Mouse (Mus musculus) forebrain, embryonic 13.5 days (tissue): ENCODE results near the gene Serpina3f. TPM values are rescaled to one million over a fixed set of nuclear protein-coding genes. Genes with fewer than 3 reads are reported as not detected.

Source experiments
- ATAC-seq: fragments of 200-750 bp; cut with Nextera tagmentation; 2 replicates; pipeline ENCODE4 v1.8.0; 2017
- H3K27ac ChIP-seq: fragments of 300-500 bp; sonication (generic); 2 replicates; pipeline ENCODE4 v1.5.1; 2015; ENCODE audit warnings: inconsistent platforms, mild to moderate bottlenecking, moderate library complexity
- H3K27me3 ChIP-seq: fragments of 300-500 bp; sonication (generic); 2 replicates; pipeline ENCODE4 v1.6.1; 2015; ENCODE audit warnings: mild to moderate bottlenecking, inconsistent platforms
- H3K36me3 ChIP-seq: fragments of 300-500 bp; sonication (generic); 2 replicates; pipeline ENCODE4 v1.6.1; 2015; ENCODE audit warnings: mild to moderate bottlenecking, inconsistent platforms; ENCODE audit not compliant: poor library complexity, severe bottlenecking
- H3K4me1 ChIP-seq: fragments of 300-500 bp; sonication (generic); 2 replicates; pipeline ENCODE4 v1.6.1; 2015; ENCODE audit warnings: inconsistent platforms
- H3K4me2 ChIP-seq: fragments of 300-500 bp; sonication (generic); 2 replicates; pipeline ENCODE4 v1.6.1; 2015; ENCODE audit warnings: inconsistent platforms, mild to moderate bottlenecking, moderate library complexity
- H3K4me3 ChIP-seq: fragments of 300-500 bp; sonication (generic); 2 replicates; pipeline ENCODE4 v1.5.1; 2015; ENCODE audit warnings: mild to moderate bottlenecking, inconsistent platforms
- H3K9ac ChIP-seq: fragments of 300-500 bp; sonication (generic); 2 replicates; pipeline ENCODE4 v1.6.1; 2015; ENCODE audit warnings: mild to moderate bottlenecking, inconsistent platforms
- H3K9me3 ChIP-seq: fragments of 300-500 bp; sonication (generic); replicated peaks from 2 replicates; pipeline ENCODE4 v1.6.1; 2016; ENCODE audit warnings: inconsistent platforms
- WGBS: fragments of 180-500 bp; shearing (Covaris S2); methylation state at CpG from one replicate; pipeline ENCODE4 v1.1.7; 2015; 5-methylcytosine and 5-hydroxymethylcytosine counted together
- polyA plus RNA-seq: library from polyadenylated mRNA; unstranded; fragments of >200 nt; fragmentation: Nextera tagmentation; extraction: Ambion mirVana; gene quantifications from 2 replicates; pipeline ENCODE4 v1.2.1, GENCODE M21; 2015

The Serpina3f gene
- polyA plus RNA-seq, result 0.19 TPM in 1 of 2 replicates, not detected in the other

DNA sequence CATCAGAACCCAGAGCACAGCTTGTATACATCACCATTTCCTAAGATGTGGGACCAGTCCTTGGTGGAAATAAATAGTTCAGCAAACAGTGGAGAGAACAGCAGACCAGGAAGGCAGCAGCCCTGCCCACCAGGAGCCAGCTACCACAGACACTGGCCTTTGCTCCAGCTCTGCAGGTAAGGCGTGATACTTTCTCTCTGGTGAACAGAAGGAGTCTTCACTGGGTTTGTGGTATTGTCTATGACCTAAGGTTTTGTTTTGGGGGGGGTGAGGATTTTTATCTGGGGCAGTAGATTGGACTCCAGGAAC is at the start of gene Serpina3f:
Gene Serpina3f, plus strand, starts transcription at position 100 of the 309 bp plus-strand sequence.
- H3K36me3 ChIP-seq, result no peaks in the 10 kb centered on the region
- ATAC-seq, result no peak
- H3K9me3 ChIP-seq, result no peaks in the 10 kb centered on the region
- H3K4me1 ChIP-seq, result no peaks in the 10 kb centered on the region
- no peak within 1 kb of the TSS for H3K4me3 ChIP-seq
- H3K4me2 ChIP-seq, result no peak within 1 kb of the TSS
- no peak within 1 kb of the TSS for H3K9ac ChIP-seq
- no peak within 1 kb of the TSS for H3K27ac ChIP-seq
- WGBS, result 55% methylated on average over 1 of the region's 1 CpGs
- H3K27me3 ChIP-seq, result no peaks in the 10 kb centered on the region

DNA sequence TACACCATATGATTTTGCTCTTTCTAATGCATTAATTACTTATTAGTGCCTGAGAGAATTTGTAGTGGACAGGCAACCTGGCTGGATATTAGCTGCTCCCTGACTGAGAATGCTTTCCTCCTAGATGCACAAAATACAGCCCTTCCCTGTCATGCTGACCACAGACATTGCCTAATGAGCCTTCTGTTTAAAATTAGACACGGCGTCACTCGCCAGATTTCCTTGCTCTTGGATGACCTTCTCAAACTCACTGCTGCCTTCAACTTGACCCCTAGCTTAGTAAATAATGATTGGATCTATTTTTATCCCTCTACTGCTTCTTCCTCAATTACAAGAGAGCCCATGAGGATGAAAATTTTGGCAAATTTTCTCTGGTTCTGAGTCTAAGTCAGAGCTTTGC is 39.6 kb upstream of the Serpina3f start:
- Histone ChIP-seq H3K4me1 (no peaks in the 10 kb centered on the region), H3K4me2 (no peak overlapping the region), H3K27ac (no peak overlapping the region), H3K27me3 (no peaks in the 10 kb centered on the region), H3K36me3 (no peaks in the 10 kb centered on the region), H3K9me3 (0 out of 2 replicates have a peak, but pooled peaks cover 2% of the 10 kb centered on the region), H3K4me3 (no peak overlapping the region), H3K9ac (no peak overlapping the region)
- WGBS, result 87% methylated on average over 3 of the region's 3 CpGs
- no peak for ATAC-seq

DNA sequence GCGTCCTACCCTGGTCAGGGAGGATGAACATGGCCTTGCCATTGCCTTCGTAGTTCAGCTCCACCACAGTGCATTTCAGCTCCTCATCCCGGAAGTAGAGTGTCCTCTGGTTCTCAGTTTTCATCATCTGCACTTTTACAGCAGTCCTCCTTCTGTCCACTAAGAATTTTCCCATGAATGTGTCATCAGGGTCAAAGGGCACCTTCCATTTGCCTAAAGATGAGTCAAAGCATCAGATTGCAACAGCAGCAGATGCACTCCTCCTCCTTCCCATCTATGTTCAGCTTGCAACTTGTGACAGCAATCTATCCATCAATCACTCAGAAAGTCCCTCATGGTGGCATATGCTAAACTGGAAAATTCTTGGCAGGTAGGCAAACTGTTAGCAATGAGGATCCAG is 38.7 kb upstream of the Serpina3f start:
- Histone ChIP-seq H3K9me3 (0 out of 2 replicates have a peak, but pooled peaks cover 2% of the 10 kb centered on the region), H3K4me2 (no peak overlapping the region), H3K27ac (no peak overlapping the region), H3K27me3 (no peaks in the 10 kb centered on the region), H3K9ac (no peak overlapping the region), H3K4me1 (no peaks in the 10 kb centered on the region), H3K36me3 (no peaks in the 10 kb centered on the region), H3K4me3 (no peak overlapping the region)
- ATAC-seq, result no peak
- 76% methylated on average over 3 of the region's 3 CpGs for WGBS

DNA sequence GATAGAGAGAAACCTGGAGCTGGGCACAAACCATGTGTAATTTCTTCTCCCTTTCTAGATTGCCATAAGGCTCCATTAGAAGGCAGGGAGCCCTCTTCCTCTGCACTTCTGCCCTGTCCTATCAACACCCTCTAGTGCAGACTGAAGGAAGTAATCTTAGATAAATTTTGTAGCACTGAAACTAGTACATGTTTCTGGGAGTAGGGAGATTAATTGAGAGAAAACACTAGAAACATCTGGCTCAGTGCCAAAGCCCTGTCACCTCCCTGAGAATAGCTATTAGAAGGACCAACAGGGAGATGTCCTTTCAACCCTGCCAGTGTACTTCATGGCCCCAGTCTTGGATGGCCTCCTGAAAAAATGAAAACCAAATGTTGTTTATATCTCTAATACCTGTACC is 35.8 kb upstream of the Serpina3f start:
- H3K4me3 ChIP-seq, result no peak overlapping the region
- H3K36me3 ChIP-seq, result no peaks in the 10 kb centered on the region
- H3K27me3 ChIP-seq, result no peaks in the 10 kb centered on the region
- no peak for ATAC-seq
- H3K9ac ChIP-seq, result no peak overlapping the region
- H3K9me3 ChIP-seq, result 0 out of 2 replicates have a peak, but pooled peaks cover 2% of the 10 kb centered on the region
- H3K27ac ChIP-seq, result no peak overlapping the region
- H3K4me1 ChIP-seq, result no peaks in the 10 kb centered on the region
- H3K4me2 ChIP-seq, result no peak overlapping the region

DNA sequence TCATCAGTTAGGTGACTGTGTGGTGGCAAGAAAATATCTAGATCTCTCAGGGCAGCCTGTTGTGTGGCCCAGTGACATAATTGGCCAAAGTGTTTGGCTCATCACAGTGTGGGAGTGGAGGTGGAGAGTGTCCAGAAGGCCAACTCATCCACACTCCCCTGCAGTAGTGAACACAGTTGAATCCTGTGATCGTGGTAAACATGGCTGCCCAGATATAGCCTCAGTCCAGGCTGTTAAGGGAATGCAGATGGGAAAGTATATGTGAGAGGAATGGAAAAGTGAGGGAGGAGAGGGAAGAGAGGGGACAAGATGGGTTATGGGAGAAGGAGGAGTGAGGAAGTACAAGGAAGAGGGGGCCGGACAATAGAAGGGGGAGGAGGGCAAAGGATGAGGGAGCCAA is 35.4 kb upstream of the Serpina3f start:
- no peak for ATAC-seq
- WGBS, result 90% methylated on average over 2 of the region's 2 CpGs
- Histone ChIP-seq H3K9me3 (0 out of 2 replicates have a peak, but pooled peaks cover 2% of the 10 kb centered on the region), H3K27ac (no peak overlapping the region), H3K36me3 (no peaks in the 10 kb centered on the region), H3K27me3 (no peaks in the 10 kb centered on the region), H3K9ac (no peak overlapping the region), H3K4me3 (no peak overlapping the region), H3K4me2 (no peak overlapping the region), H3K4me1 (no peaks in the 10 kb centered on the region)

GRCm38 (mm10) chr12:104185046-104185445 is 29.3 kb upstream of the Serpina3f start:
- 88% methylated on average over 4 of the region's 4 CpGs for WGBS
- Histone ChIP-seq H3K27ac (no peak overlapping the region), H3K4me2 (no peak overlapping the region), H3K4me1 (no peaks in the 10 kb centered on the region), H3K27me3 (no peaks in the 10 kb centered on the region), H3K4me3 (no peak overlapping the region), H3K36me3 (no peaks in the 10 kb centered on the region), H3K9ac (no peak overlapping the region), H3K9me3 (no peaks in the 10 kb centered on the region)
- ATAC-seq, result no peak

- Histone ChIP-seq H3K4me2 (no peak overlapping the region), H3K9me3 (no peaks in the 10 kb centered on the region), H3K4me3 (no peak overlapping the region), H3K9ac (no peak overlapping the region), H3K27ac (no peak overlapping the region), H3K27me3 (no peaks in the 10 kb centered on the region), H3K36me3 (no peaks in the 10 kb centered on the region), H3K4me1 (no peaks in the 10 kb centered on the region)
- WGBS, result 87% methylated on average over 3 of the region's 3 CpGs
- ATAC-seq, result no peak
Observed at GRCm38 (mm10) chr12:104186041-104186581, 28.2 kb upstream of the Serpina3f start.

DNA sequence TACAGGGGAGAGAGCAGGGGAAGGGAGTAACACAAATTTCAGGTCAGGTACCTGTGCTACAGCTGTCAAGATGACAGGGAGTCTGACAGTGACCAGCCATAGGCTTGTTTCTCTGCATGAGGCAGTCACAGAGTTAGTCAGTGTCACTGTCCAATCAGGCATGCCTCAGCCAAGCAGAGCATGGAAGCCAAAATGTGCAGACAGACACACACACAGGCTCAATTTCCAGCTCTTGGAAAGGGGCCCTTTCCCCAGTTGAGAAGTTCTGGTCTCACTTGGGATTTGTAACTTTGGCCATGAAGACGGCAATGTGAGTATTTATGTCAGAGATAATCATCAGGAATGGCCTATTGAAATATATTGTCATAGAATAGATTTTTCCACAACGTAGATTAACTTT is 25.1 kb upstream of the Serpina3f start:
- H3K4me1 ChIP-seq, result no peaks in the 10 kb centered on the region
- no peaks in the 10 kb centered on the region for H3K9me3 ChIP-seq
- WGBS, result 88% methylated on average over 2 of the region's 2 CpGs
- H3K36me3 ChIP-seq, result no peaks in the 10 kb centered on the region
- no peak for ATAC-seq
- no peak overlapping the region for H3K27ac ChIP-seq
- H3K4me2 ChIP-seq, result no peak overlapping the region
- no peak overlapping the region for H3K4me3 ChIP-seq
- H3K9ac ChIP-seq, result no peak overlapping the region
- no peaks in the 10 kb centered on the region for H3K27me3 ChIP-seq

GRCm38 (mm10) chr12:104190852-104191251 is 23.5 kb upstream of the Serpina3f start:
- H3K27ac ChIP-seq, result no peak overlapping the region
- H3K36me3 ChIP-seq, result no peaks in the 10 kb centered on the region
- no peaks in the 10 kb centered on the region for H3K9me3 ChIP-seq
- no peaks in the 10 kb centered on the region for H3K27me3 ChIP-seq
- no peak overlapping the region for H3K4me3 ChIP-seq
- no peak overlapping the region for H3K4me2 ChIP-seq
- no peaks in the 10 kb centered on the region for H3K4me1 ChIP-seq
- ATAC-seq, result no peak
- no peak overlapping the region for H3K9ac ChIP-seq

- no peak overlapping the region for H3K27ac ChIP-seq
- H3K4me1 ChIP-seq, result no peaks in the 10 kb centered on the region
- H3K27me3 ChIP-seq, result no peaks in the 10 kb centered on the region
- ATAC-seq, result no peak
- 76% methylated on average over 4 of the region's 4 CpGs for WGBS
- H3K9ac ChIP-seq, result no peak overlapping the region
- no peak overlapping the region for H3K4me3 ChIP-seq
- no peaks in the 10 kb centered on the region for H3K36me3 ChIP-seq
- no peak overlapping the region for H3K4me2 ChIP-seq
- no peaks in the 10 kb centered on the region for H3K9me3 ChIP-seq
Observed at GRCm38 (mm10) chr12:104209149-104209548, 5.2 kb upstream of the Serpina3f start.

- no peak overlapping the region for H3K9ac ChIP-seq
- no peak overlapping the region for H3K27ac ChIP-seq
- no peak overlapping the region for H3K4me2 ChIP-seq
- H3K4me3 ChIP-seq, result no peak overlapping the region
- no peaks in the 10 kb centered on the region for H3K27me3 ChIP-seq
- H3K4me1 ChIP-seq, result no peaks in the 10 kb centered on the region
- 97% methylated on average over 2 of the region's 2 CpGs for WGBS
- H3K36me3 ChIP-seq, result no peaks in the 10 kb centered on the region
- no peaks in the 10 kb centered on the region for H3K9me3 ChIP-seq
- ATAC-seq, result no peak
Observed at GRCm38 (mm10) chr12:104209802-104210201, 4.5 kb upstream of the Serpina3f start.

- H3K4me3 ChIP-seq, result no peak overlapping the region
- no peaks in the 10 kb centered on the region for H3K9me3 ChIP-seq
- no peak for ATAC-seq
- H3K27ac ChIP-seq, result no peak overlapping the region
- H3K4me1 ChIP-seq, result no peaks in the 10 kb centered on the region
- H3K36me3 ChIP-seq, result no peaks in the 10 kb centered on the region
- H3K4me2 ChIP-seq, result no peak overlapping the region
- no peaks in the 10 kb centered on the region for H3K27me3 ChIP-seq
- WGBS, result 53% methylated on average over 2 of the region's 2 CpGs
- no peak overlapping the region for H3K9ac ChIP-seq
Observed at GRCm38 (mm10) chr12:104213689-104214444, 477 bp upstream of the Serpina3f start.

DNA sequence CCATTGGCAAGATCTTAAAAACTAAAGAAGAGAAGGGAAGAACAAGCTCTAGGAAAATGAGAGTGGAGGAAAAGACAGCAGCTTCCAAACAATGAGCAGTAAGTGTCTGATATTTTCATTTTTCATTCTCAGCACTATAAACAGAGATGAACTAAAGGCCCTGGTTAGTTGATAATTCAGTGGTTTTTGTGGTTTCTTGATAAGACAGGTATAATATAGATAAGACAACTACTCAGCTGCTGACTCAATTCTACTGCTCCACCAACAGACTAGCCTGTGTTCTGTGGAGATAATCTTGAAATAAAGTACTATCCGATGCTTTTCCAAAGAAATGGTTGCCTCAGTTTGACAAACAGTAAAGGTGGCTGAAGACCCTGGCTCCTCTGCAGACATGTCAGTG is 905 bp downstream of the Serpina3f start:
- Histone ChIP-seq H3K4me1 (no peaks in the 10 kb centered on the region), H3K4me3 (no peak overlapping the region), H3K27ac (no peak overlapping the region), H3K27me3 (no peaks in the 10 kb centered on the region), H3K36me3 (no peaks in the 10 kb centered on the region), H3K9ac (no peak overlapping the region), H3K4me2 (no peak overlapping the region), H3K9me3 (no peaks in the 10 kb centered on the region)
- 84% methylated on average over 1 of the region's 1 CpGs for WGBS
- no peak for ATAC-seq
